Mouse (Mus musculus) stomach, embryonic 15.5 days (tissue): ENCODE measurements around the gene Ccn1. TPM values are rescaled to one million over a fixed set of nuclear protein-coding genes. Genes with fewer than 3 reads are reported as not detected.
A peak's percentile ranks its signal among the peaks of the same experiment; 100 is the strongest.

Experiments
- ATAC-seq: fragments of 200-750 bp; cut with Nextera tagmentation; 2 replicates; pipeline ENCODE4 v1.8.0; 2017; ENCODE audit warnings: low read depth, moderate number of reproducible peaks, moderate TSS enrichment; ENCODE audit not compliant: insufficient read depth, low FRiP score
- H3K27ac ChIP-seq: fragments of 300-500 bp; sonication (generic); 2 replicates; pipeline ENCODE4 v1.5.1; 2015; ENCODE audit warnings: mild to moderate bottlenecking, inconsistent platforms
- H3K27me3 ChIP-seq: fragments of 300-500 bp; sonication (generic); replicated peaks from 2 replicates; pipeline ENCODE4 v1.6.1; 2015; ENCODE audit warnings: inconsistent platforms
- H3K36me3 ChIP-seq: fragments of 300-500 bp; sonication (generic); 2 replicates; pipeline ENCODE4 v1.6.1; 2015; ENCODE audit warnings: inconsistent platforms
- H3K4me1 ChIP-seq: fragments of 300-500 bp; sonication (generic); 2 replicates; pipeline ENCODE4 v1.6.1; 2015; ENCODE audit warnings: inconsistent platforms
- H3K4me2 ChIP-seq: fragments of 300-500 bp; sonication (generic); 2 replicates; pipeline ENCODE4 v1.6.1; 2015; ENCODE audit warnings: mild to moderate bottlenecking, inconsistent platforms
- H3K4me3 ChIP-seq: fragments of 300-500 bp; sonication (generic); replicated peaks from 2 replicates; pipeline ENCODE4 v1.5.1; 2015; ENCODE audit warnings: inconsistent platforms
- H3K9ac ChIP-seq: fragments of 300-500 bp; sonication (generic); 2 replicates; pipeline ENCODE4 v1.6.1; 2015; ENCODE audit warnings: inconsistent platforms
- H3K9me3 ChIP-seq: fragments of 300-500 bp; sonication (generic); 2 replicates; pipeline ENCODE4 v1.6.1; 2016; ENCODE audit warnings: inconsistent platforms
- WGBS: fragments of 180-500 bp; shearing (Covaris S2); methylation state at CpG from one replicate; pipeline ENCODE4 v1.1.7; 2015; 5-methylcytosine and 5-hydroxymethylcytosine counted together
- polyA plus RNA-seq: library from polyadenylated mRNA; unstranded; fragments of >200 nt; fragmentation: Nextera tagmentation; extraction: Ambion mirVana; gene quantifications from 2 replicates; pipeline ENCODE4 v1.2.1, GENCODE M21; 2015

Gene Ccn1
- polyA plus RNA-seq, 1 experiment from 2014 or later = 45.1 TPM

- H3K4me1 ChIP-seq = peaks cover 27% of the 10 kb centered on the region
- ATAC-seq = no peak
- 26% methylated on average over 26 of the region's 26 CpGs for WGBS
These were observed 1.5 kb downstream of the Ccn1 start for GRCm38 (mm10) chr3:145648097-145648931.

DNA sequence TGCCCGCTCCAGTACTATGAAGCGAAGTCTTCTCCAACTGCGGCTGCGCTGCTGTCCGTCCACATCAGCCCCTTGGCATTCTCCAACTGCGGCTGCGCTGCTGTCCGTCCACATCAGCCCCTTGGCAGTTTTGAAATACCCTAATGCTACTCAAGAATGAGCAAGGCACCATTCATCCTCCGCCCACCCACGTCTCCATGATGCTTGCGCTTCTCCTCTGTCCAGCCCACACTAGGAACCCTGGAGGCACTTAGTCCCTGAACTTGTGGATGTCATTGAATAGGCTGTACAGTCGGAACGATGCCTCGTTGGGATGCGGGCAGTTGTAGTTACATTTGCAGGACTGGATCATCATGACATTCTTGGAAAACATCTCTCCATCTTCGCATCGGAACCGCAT is 2.4 kb downstream of the Ccn1 start:
- Histone ChIP-seq H3K27ac (no peak overlapping the region), H3K4me3 (no peak overlapping the region; the same call in 1 of the 2 replicates), H3K9ac (no peak overlapping the region), H3K4me2 (0 out of 2 replicates have a peak overlapping the region, but pooled peaks have one; percentile 2), H3K36me3 (no peaks in the 10 kb centered on the region), H3K27me3 (no peaks in the 10 kb centered on the region), H3K9me3 (no peaks in the 10 kb centered on the region), H3K4me1 (peaks cover 22% of the 10 kb centered on the region)
- 93% methylated on average over 18 of the region's 18 CpGs for WGBS
- no peak for ATAC-seq

More at GRCm38 (mm10) chr3:145648097-145648931, 1.5 kb downstream of the Ccn1 start:
- Histone ChIP-seq H3K27ac (peak overlapping the region; percentile 95), H3K4me2 (peak overlapping the region; percentile 89), H3K4me3 (peak overlapping the region; percentile 67), H3K36me3 (no peaks in the 10 kb centered on the region), H3K9ac (peak overlapping the region; percentile 74; the same call in 1 of the 2 replicates), H3K27me3 (no peaks in the 10 kb centered on the region), H3K9me3 (no peaks in the 10 kb centered on the region)

DNA sequence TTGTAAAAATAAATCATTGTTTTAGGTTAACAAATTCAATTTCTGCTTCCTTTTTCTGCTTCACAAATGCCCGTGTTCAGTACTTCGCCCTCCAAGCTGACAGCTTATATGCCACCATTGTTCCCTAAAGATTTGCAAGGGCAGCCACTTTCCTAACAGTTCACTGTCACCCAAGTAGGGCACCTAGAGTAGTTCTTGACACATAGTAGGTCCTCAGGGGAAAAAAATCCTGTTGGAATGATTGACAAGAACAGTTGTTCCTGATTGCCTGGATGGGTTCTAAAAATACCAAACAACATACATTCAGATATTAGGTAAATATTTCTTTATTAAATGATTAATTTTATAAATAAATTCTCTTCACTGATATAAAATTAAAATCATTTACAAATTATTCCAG is 3.1 kb downstream of the Ccn1 start:
- Histone ChIP-seq H3K9ac (no peak overlapping the region), H3K4me1 (peaks cover 16% of the 10 kb centered on the region), H3K4me3 (no peak overlapping the region), H3K4me2 (no peak overlapping the region), H3K27me3 (no peaks in the 10 kb centered on the region), H3K36me3 (no peaks in the 10 kb centered on the region), H3K27ac (no peak overlapping the region), H3K9me3 (no peaks in the 10 kb centered on the region)
- ATAC-seq = no peak
- WGBS = 72% methylated on average over 2 of the region's 2 CpGs

DNA sequence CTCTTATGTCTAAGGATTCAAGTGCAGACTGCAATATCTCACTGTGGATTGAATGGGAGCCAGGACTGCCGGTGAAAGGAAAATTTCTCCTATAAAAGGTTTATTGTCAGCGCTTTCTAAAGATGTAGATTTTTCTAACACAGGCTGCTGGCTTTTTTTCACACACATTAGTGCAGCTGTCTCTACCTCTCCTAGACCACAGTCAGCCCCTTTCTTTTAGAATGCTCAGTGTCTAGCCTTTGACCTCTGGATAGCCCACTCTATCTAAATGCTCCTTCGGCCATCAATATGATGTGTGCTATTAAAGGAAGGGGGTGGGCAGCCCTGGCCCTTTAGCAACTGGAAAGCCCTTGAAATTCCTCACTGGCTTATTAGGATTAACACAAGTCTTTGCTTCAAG is 3.8 kb downstream of the Ccn1 start:
- Histone ChIP-seq H3K4me3 (no peak overlapping the region), H3K27me3 (no peaks in the 10 kb centered on the region), H3K4me2 (no peak overlapping the region), H3K9ac (no peak overlapping the region), H3K4me1 (peaks cover 16% of the 10 kb centered on the region), H3K27ac (no peak overlapping the region), H3K36me3 (no peaks in the 10 kb centered on the region), H3K9me3 (no peaks in the 10 kb centered on the region)
- WGBS = 46% methylated on average over 3 of the region's 3 CpGs
- ATAC-seq = no peak

DNA sequence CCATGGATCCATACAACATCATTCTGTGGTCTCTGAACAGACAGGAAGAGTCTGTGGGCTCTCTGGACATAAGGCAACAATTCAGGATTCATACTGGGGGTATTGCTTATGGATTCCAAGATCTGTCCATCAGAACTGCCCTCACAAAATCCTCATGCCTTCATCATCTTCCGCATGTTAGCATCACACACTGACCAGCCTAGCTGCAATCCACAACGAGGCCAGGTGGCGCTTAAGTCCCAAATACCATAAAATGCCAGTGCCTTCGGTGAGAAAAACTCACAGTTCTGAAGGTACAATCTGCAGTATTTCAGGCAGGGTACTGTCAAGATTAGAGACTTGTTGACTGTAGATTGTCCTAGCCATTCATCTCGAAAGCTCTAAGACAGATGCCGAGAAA is 4.3 kb downstream of the Ccn1 start:
- peaks cover 12% of the 10 kb centered on the region for H3K4me1 ChIP-seq
- no peak overlapping the region for H3K4me3 ChIP-seq
- ATAC-seq = no peak
- H3K9ac ChIP-seq = no peak overlapping the region
- no peak overlapping the region for H3K27ac ChIP-seq
- no peaks in the 10 kb centered on the region for H3K36me3 ChIP-seq
- WGBS = 66% methylated on average over 6 of the region's 6 CpGs
- no peaks in the 10 kb centered on the region for H3K27me3 ChIP-seq
- H3K9me3 ChIP-seq = no peaks in the 10 kb centered on the region
- H3K4me2 ChIP-seq = no peak overlapping the region

DNA sequence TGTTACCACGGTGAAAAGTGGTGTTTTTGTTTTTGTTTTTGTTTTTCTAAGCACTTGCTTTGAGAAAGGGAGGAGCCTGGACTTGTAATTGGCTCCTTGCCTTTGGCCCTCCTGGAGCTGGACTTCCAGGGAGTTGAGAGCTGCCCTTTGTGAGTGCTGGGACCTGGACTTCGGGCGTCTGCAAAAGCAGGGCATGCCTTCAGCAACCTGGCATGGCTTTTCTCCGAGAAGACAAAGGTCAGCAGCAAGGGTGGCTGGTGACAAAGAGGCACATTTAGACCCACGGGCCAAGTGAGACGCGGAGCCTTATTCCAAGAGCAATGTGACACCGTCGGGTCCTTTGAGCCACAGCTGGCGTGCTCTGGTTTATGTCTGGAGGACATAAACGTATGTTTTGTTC is 6.9 kb downstream of the Ccn1 start:
- Histone ChIP-seq H3K4me3 (no peak overlapping the region), H3K4me2 (no peak overlapping the region), H3K27me3 (no peaks in the 10 kb centered on the region), H3K4me1 (no peaks in the 10 kb centered on the region), H3K27ac (no peak overlapping the region), H3K36me3 (no peaks in the 10 kb centered on the region), H3K9ac (no peak overlapping the region), H3K9me3 (no peaks in the 10 kb centered on the region)
- WGBS = 57% methylated on average over 11 of the region's 11 CpGs
- ATAC-seq = no peak

GRCm38 (mm10) chr3:145641878-145642277 is 7.9 kb downstream of the Ccn1 start:
- H3K9me3 ChIP-seq = no peaks in the 10 kb centered on the region
- no peaks in the 10 kb centered on the region for H3K4me1 ChIP-seq
- H3K4me3 ChIP-seq = no peak overlapping the region
- no peak overlapping the region for H3K4me2 ChIP-seq
- H3K27me3 ChIP-seq = no peaks in the 10 kb centered on the region
- ATAC-seq = no peak
- 47% methylated on average over 3 of the region's 3 CpGs for WGBS
- H3K27ac ChIP-seq = no peak overlapping the region
- no peaks in the 10 kb centered on the region for H3K36me3 ChIP-seq
- no peak overlapping the region for H3K9ac ChIP-seq

- no peak for ATAC-seq
These were observed 8.6 kb downstream of the Ccn1 start for GRCm38 (mm10) chr3:145641036-145641685.

GRCm38 (mm10) chr3:145640583-145640982 is 9.2 kb downstream of the Ccn1 start:
- H3K27ac ChIP-seq = no peak overlapping the region
- H3K9ac ChIP-seq = no peak overlapping the region
- H3K4me1 ChIP-seq = no peaks in the 10 kb centered on the region
- ATAC-seq = no peak
- 70% methylated on average over 4 of the region's 4 CpGs for WGBS
- no peaks in the 10 kb centered on the region for H3K36me3 ChIP-seq
- H3K4me3 ChIP-seq = no peak overlapping the region
- H3K9me3 ChIP-seq = no peaks in the 10 kb centered on the region
- no peaks in the 10 kb centered on the region for H3K27me3 ChIP-seq
- H3K4me2 ChIP-seq = no peak overlapping the region

More at GRCm38 (mm10) chr3:145641036-145641685, 8.6 kb downstream of the Ccn1 start:
- 79% methylated on average over 5 of the region's 5 CpGs for WGBS
- H3K4me2 ChIP-seq = no peak overlapping the region
- H3K9me3 ChIP-seq = no peaks in the 10 kb centered on the region
- no peaks in the 10 kb centered on the region for H3K4me1 ChIP-seq
- H3K9ac ChIP-seq = no peak overlapping the region
- no peaks in the 10 kb centered on the region for H3K36me3 ChIP-seq
- H3K4me3 ChIP-seq = no peak overlapping the region
- H3K27me3 ChIP-seq = no peaks in the 10 kb centered on the region
- H3K27ac ChIP-seq = no peak overlapping the region

DNA sequence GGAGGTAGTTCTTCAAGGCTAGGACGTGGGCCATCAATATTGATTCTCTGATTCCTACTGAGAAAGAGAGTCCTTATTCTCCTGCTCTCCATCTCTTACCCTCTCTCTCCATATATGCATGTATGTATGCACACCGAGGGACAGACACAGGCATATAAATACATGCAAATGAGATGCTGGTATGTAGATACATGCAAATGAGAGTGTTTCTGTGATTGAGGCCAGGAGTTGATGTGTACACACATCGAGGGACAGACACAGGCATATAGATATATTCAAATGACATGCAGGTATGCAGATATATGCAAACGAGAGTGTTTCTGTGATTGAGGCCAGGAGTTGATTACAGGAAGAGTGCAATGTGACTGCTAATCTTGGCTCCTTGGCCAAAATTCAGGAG is 9.6 kb downstream of the Ccn1 start:
- no peak for ATAC-seq

GRCm38 (mm10) chr3:145634002-145634710 is 15.6 kb downstream of the Ccn1 start:
- Histone ChIP-seq H3K4me1 (0 out of 2 replicates have a peak, but pooled peaks cover 6% of the 10 kb centered on the region), H3K4me3 (no peak overlapping the region), H3K27ac (peak overlapping the region; percentile 36), H3K9me3 (no peaks in the 10 kb centered on the region), H3K36me3 (no peaks in the 10 kb centered on the region), H3K4me2 (no peak overlapping the region), H3K27me3 (no peaks in the 10 kb centered on the region), H3K9ac (no peak overlapping the region)
- peak; percentile 84 for ATAC-seq
- WGBS = 67% methylated on average over 14 of the region's 14 CpGs

More for the DNA sequence above, 9.6 kb downstream of the Ccn1 start:
- H3K27ac ChIP-seq = no peak overlapping the region
- H3K9me3 ChIP-seq = no peaks in the 10 kb centered on the region
- no peak overlapping the region for H3K9ac ChIP-seq
- no peaks in the 10 kb centered on the region for H3K27me3 ChIP-seq
- H3K4me3 ChIP-seq = no peak overlapping the region
- no peak overlapping the region for H3K4me2 ChIP-seq
- H3K36me3 ChIP-seq = no peaks in the 10 kb centered on the region
- no peaks in the 10 kb centered on the region for H3K4me1 ChIP-seq
- WGBS = 81% methylated on average over 4 of the region's 4 CpGs

- Histone ChIP-seq H3K27ac (no peak overlapping the region), H3K9ac (no peak overlapping the region), H3K36me3 (no peaks in the 10 kb centered on the region), H3K4me2 (no peak overlapping the region), H3K4me1 (0 out of 2 replicates have a peak, but pooled peaks cover 6% of the 10 kb centered on the region), H3K27me3 (no peaks in the 10 kb centered on the region), H3K9me3 (no peaks in the 10 kb centered on the region), H3K4me3 (no peak overlapping the region)
- peak; percentile 19; the same call in 1 of the 2 replicates for ATAC-seq
- WGBS = 17% methylated on average over 6 of the region's 6 CpGs
These were observed 16.9 kb downstream of the Ccn1 start for GRCm38 (mm10) chr3:145632888-145633287.
